Mouse (Mus musculus) hindbrain, embryonic 10.5 days (tissue): ENCODE measurements around the gene Cacna1e. TPM values are rescaled to one million over a fixed set of nuclear protein-coding genes. Genes with fewer than 3 reads are reported as not detected.

Experiments used
- DNase-seq: peaks from one replicate; pipeline ENCODE4 v3.0.0-alpha.2; 2017; ENCODE audit warnings: low spot score
- H3K27ac ChIP-seq: fragments of 300-500 bp; sonication (generic); 2 replicates; pipeline ENCODE4 v1.5.1; 2016; ENCODE audit warnings: mild to moderate bottlenecking, moderate library complexity
- H3K27me3 ChIP-seq: fragments of 300-500 bp; sonication (generic); 2 replicates; pipeline ENCODE4 v1.6.1; 2016; ENCODE audit warnings: mild to moderate bottlenecking; ENCODE audit not compliant: poor library complexity, insufficient read depth, severe bottlenecking
- H3K36me3 ChIP-seq: fragments of 300-500 bp; sonication (generic); 2 replicates; pipeline ENCODE4 v1.6.1; 2016; ENCODE audit warnings: mild to moderate bottlenecking, moderate library complexity
- H3K4me1 ChIP-seq: fragments of 300-500 bp; sonication (generic); replicated peaks from 2 replicates; pipeline ENCODE4 v1.6.1; 2016; ENCODE audit warnings: mild to moderate bottlenecking
- H3K4me3 ChIP-seq: fragments of 300-500 bp; sonication (generic); 2 replicates; pipeline ENCODE4 v1.5.1; 2016; ENCODE audit warnings: mild to moderate bottlenecking, moderate library complexity
- H3K9me3 ChIP-seq: fragments of 300-500 bp; sonication (generic); 2 replicates; pipeline ENCODE4 v1.6.1; 2016; ENCODE audit warnings: mild to moderate bottlenecking, moderate library complexity
- WGBS: fragments of 180-500 bp; shearing (Covaris S2); methylation state at CpG from one replicate; pipeline ENCODE4 v1.1.7; 2016; 5-methylcytosine and 5-hydroxymethylcytosine counted together
- polyA plus RNA-seq: library from polyadenylated mRNA; unstranded; fragments of >200 nt; fragmentation: Nextera tagmentation; extraction: Ambion mirVana; gene quantifications from 2 replicates; pipeline ENCODE4 v1.2.1, GENCODE M21; 2016

Gene Cacna1e
- polyA plus RNA-seq, 1 experiment from 2014 or later, result 1.8 TPM

DNA sequence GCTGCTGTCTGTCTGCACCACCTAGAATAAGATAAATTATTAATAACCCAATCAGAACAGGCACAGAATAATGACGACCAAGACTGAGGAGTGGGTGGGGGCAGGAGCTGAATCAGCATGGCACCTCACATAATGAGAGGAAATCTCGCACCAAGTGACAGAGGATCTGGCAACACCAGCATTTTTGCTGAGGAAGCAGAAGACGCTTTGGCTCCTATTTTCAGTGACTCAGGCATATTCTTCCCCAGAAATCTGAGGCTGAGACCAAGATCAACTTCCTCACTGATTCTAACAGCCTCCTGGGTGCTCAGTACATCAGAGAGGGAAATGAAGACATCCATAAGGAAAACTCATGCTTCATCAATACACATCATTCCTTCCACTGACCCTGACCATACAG lies 471.2 kb downstream of the Cacna1e start:
- Histone ChIP-seq H3K36me3 (no peaks in the 10 kb centered on the region), H3K27me3 (no peaks in the 10 kb centered on the region), H3K4me3 (no peak overlapping the region), H3K9me3 (no peaks in the 10 kb centered on the region), H3K4me1 (peaks cover 7% of the 10 kb centered on the region), H3K27ac (no peak overlapping the region)
- no peak for DNase-seq
- 77% methylated on average over 3 of the region's 3 CpGs for WGBS

DNA sequence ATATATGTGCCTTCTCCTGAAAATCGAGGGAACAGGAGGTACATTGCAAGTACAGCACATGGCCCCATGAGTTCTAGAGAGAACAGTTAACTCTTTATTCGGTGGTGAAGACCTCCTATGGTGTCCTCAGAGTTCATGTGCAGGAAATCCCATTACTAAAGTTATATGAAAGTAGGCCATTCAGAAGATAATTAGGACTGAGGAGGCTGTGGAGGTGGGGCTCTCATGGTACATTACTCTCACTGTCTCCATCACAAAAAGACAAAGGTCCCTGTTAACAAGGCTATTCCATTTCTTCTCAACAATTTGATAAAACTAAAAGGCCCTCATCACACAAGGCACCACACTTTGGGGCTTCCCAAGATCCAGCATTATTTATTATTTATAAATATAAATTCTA lies 475.2 kb downstream of the Cacna1e start:
- H3K27me3 ChIP-seq, result no peaks in the 10 kb centered on the region
- no peak for DNase-seq
- 73% methylated on average over 2 of the region's 2 CpGs for WGBS

DNA sequence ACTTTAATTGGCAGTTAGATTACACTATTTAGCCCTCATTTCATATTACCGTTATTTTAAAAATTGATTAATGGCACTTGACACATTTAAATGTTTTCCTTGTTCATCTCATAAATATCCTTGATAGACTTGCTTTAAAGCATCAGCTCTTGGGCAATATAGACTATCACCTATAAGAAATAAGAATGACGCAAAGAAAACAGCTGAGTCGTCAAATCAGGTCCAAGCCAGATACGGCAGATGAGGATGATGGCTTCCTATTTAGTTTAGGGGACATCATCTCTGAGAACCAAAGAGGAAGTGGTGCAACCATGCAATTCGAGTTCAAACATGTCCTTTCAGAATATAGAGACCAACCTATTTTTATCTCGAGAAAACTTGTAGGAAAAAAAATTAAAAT lies 492.3 kb downstream of the Cacna1e start:
- Histone ChIP-seq H3K4me3 (no peak overlapping the region), H3K4me1 (no peaks in the 10 kb centered on the region), H3K27me3 (no peaks in the 10 kb centered on the region), H3K36me3 (no peaks in the 10 kb centered on the region), H3K27ac (no peak overlapping the region), H3K9me3 (no peaks in the 10 kb centered on the region)
- WGBS, result 90% methylated on average over 6 of the region's 6 CpGs
- DNase-seq, result no peak

More for the DNA sequence above, 475.2 kb downstream of the Cacna1e start:
- Histone ChIP-seq H3K27ac (no peak overlapping the region), H3K4me3 (no peak overlapping the region), H3K4me1 (no peaks in the 10 kb centered on the region), H3K36me3 (no peaks in the 10 kb centered on the region), H3K9me3 (no peaks in the 10 kb centered on the region)

Other genes with a start within 250 kb of the Cacna1e start
- gene Ier5, start 215.1 kb upstream of the Cacna1e start, polyA plus RNA-seq, result 4.1 and 7.0 TPM in 2 replicates